Mouse (Mus musculus) neural tube, embryonic 12.5 days (tissue): Measurements from ENCODE around the gene Atg2a. TPM values are rescaled to one million over a fixed set of nuclear protein-coding genes. Genes with fewer than 3 reads are reported as not detected.

Experiments used
- ATAC-seq: fragments of 200-750 bp; cut with Nextera tagmentation; 2 replicates; pipeline ENCODE4 v1.8.0; 2017; ENCODE audit warnings: low read depth, mild to moderate bottlenecking, moderate TSS enrichment, moderate library complexity; ENCODE audit not compliant: low FRiP score
- H3K27ac ChIP-seq: fragments of 300-500 bp; sonication (generic); 2 replicates; pipeline ENCODE4 v1.5.1; 2016
- H3K27me3 ChIP-seq: fragments of 300-500 bp; sonication (generic); replicated peaks from 2 replicates; pipeline ENCODE4 v1.6.1; 2016; ENCODE audit warnings: mild to moderate bottlenecking
- H3K36me3 ChIP-seq: fragments of 300-500 bp; sonication (generic); 2 replicates; pipeline ENCODE4 v1.6.1; 2016; ENCODE audit warnings: mild to moderate bottlenecking
- H3K4me1 ChIP-seq: fragments of 300-500 bp; sonication (generic); 2 replicates; pipeline ENCODE4 v1.6.1; 2016
- H3K4me2 ChIP-seq: fragments of 300-500 bp; sonication (generic); replicated peaks from 2 replicates; pipeline ENCODE4 v1.6.1; 2016; ENCODE audit warnings: mild to moderate bottlenecking
- H3K4me3 ChIP-seq: fragments of 300-500 bp; sonication (generic); 2 replicates; pipeline ENCODE4 v1.5.1; 2016
- H3K9ac ChIP-seq: fragments of 300-500 bp; sonication (generic); 2 replicates; pipeline ENCODE4 v1.6.1; 2016; ENCODE audit warnings: mild to moderate bottlenecking
- H3K9me3 ChIP-seq: fragments of 300-500 bp; sonication (generic); 2 replicates; pipeline ENCODE4 v1.6.1; 2016; ENCODE audit warnings: mild to moderate bottlenecking
- WGBS: fragments of 180-500 bp; shearing (Covaris S2); methylation state at CpG from one replicate; pipeline ENCODE4 v1.1.7; 2016; 5-methylcytosine and 5-hydroxymethylcytosine counted together
- polyA plus RNA-seq: library from polyadenylated mRNA; unstranded; fragments of >200 nt; fragmentation: Nextera tagmentation; extraction: Ambion mirVana; gene quantifications from 2 replicates; pipeline ENCODE4 v1.2.1, GENCODE M21; 2016

The Atg2a gene
- polyA plus RNA-seq, 1 experiment from 2014 or later, result 14.7 TPM

- Histone ChIP-seq H3K4me1 (peaks cover 3% of the 10 kb centered on the region), H3K27ac (no peak overlapping the region), H3K4me2 (no peak overlapping the region), H3K27me3 (peaks cover 7% of the 10 kb centered on the region; the same call in 1 of the 2 replicates), H3K9me3 (no peaks in the 10 kb centered on the region), H3K9ac (no peak overlapping the region), H3K36me3 (no peaks in the 10 kb centered on the region), H3K4me3 (no peak overlapping the region)
- no peak for ATAC-seq
- 32% methylated on average over 8 of the region's 8 CpGs for WGBS
Measured at GRCm38 (mm10) chr19:6271206-6271605, 29.7 kb downstream of the Atg2a start.

GRCm38 (mm10) chr19:6272053-6272452, 30.6 kb downstream of the Atg2a start:
- peaks cover 7% of the 10 kb centered on the region; the same call in 1 of the 2 replicates for H3K27me3 ChIP-seq
- no peaks in the 10 kb centered on the region for H3K9me3 ChIP-seq
- WGBS, result 70% methylated on average over 7 of the region's 7 CpGs
- no peak overlapping the region for H3K27ac ChIP-seq
- ATAC-seq, result no peak
- H3K4me3 ChIP-seq, result no peak overlapping the region
- no peak overlapping the region for H3K9ac ChIP-seq
- no peak overlapping the region for H3K4me2 ChIP-seq
- H3K4me1 ChIP-seq, result peaks cover 3% of the 10 kb centered on the region
- no peaks in the 10 kb centered on the region for H3K36me3 ChIP-seq

GRCm38 (mm10) chr19:6272738-6273137, 31.3 kb downstream of the Atg2a start:
- Histone ChIP-seq H3K9ac (no peak overlapping the region), H3K27ac (no peak overlapping the region), H3K36me3 (no peaks in the 10 kb centered on the region), H3K27me3 (peaks cover 7% of the 10 kb centered on the region; the same call in 1 of the 2 replicates), H3K4me2 (no peak overlapping the region), H3K4me3 (no peak overlapping the region), H3K9me3 (no peaks in the 10 kb centered on the region), H3K4me1 (peaks cover 7% of the 10 kb centered on the region)
- ATAC-seq, result no peak
- 87% methylated on average over 4 of the region's 4 CpGs for WGBS

GRCm38 (mm10) chr19:6273592-6273991, 32.1 kb downstream of the Atg2a start:
- H3K27me3 ChIP-seq, result peaks cover 7% of the 10 kb centered on the region; the same call in 1 of the 2 replicates
- no peaks in the 10 kb centered on the region for H3K36me3 ChIP-seq
- H3K9ac ChIP-seq, result no peak overlapping the region
- no peak overlapping the region for H3K4me3 ChIP-seq
- no peak overlapping the region for H3K4me2 ChIP-seq
- H3K27ac ChIP-seq, result no peak overlapping the region
- no peaks in the 10 kb centered on the region for H3K9me3 ChIP-seq
- 79% methylated on average over 4 of the region's 4 CpGs for WGBS
- H3K4me1 ChIP-seq, result peaks cover 16% of the 10 kb centered on the region
- no peak for ATAC-seq

GRCm38 (mm10) chr19:6273998-6274608, 32.6 kb downstream of the Atg2a start:
- H3K27ac ChIP-seq, result no peak overlapping the region
- H3K27me3 ChIP-seq, result peaks cover 7% of the 10 kb centered on the region; the same call in 1 of the 2 replicates
- H3K4me2 ChIP-seq, result no peak overlapping the region
- H3K9ac ChIP-seq, result no peak overlapping the region
- H3K4me1 ChIP-seq, result peaks cover 21% of the 10 kb centered on the region
- ATAC-seq, result no peak
- 89% methylated on average over 13 of the region's 13 CpGs for WGBS
- H3K9me3 ChIP-seq, result no peaks in the 10 kb centered on the region
- no peak overlapping the region for H3K4me3 ChIP-seq
- no peaks in the 10 kb centered on the region for H3K36me3 ChIP-seq

- no peaks in the 10 kb centered on the region for H3K9me3 ChIP-seq
- WGBS, result 7% methylated on average over 15 of the region's 15 CpGs
- H3K36me3 ChIP-seq, result peaks cover 8% of the 10 kb centered on the region; the same call in 1 of the 2 replicates
- H3K4me3 ChIP-seq, result peak overlapping the region; percentile 86
- H3K4me2 ChIP-seq, result peak overlapping the region; percentile 88
- H3K4me1 ChIP-seq, result peaks cover 32% of the 10 kb centered on the region
- 0 out of 2 replicates have a peak overlapping the region, but pooled peaks have one; percentile 3 for H3K27ac ChIP-seq
- H3K9ac ChIP-seq, result peak overlapping the region; percentile 52
- ATAC-seq, result no peak
- peaks cover 5% of the 10 kb centered on the region; the same call in 1 of the 2 replicates for H3K27me3 ChIP-seq
Measured at GRCm38 (mm10) chr19:6275740-6276389, 34.4 kb downstream of the Atg2a start.

GRCm38 (mm10) chr19:6276426-6277421, 35.3 kb downstream of the Atg2a start, which contains the start of gene Ehd1:
Ehd1 (plus strand) TSS chr19:6276725.
- peak within 1 kb of the TSS; percentile 50 for H3K27ac ChIP-seq
- no peaks in the 10 kb centered on the region for H3K9me3 ChIP-seq
- peak within 1 kb of the TSS; percentile 86 for H3K4me3 ChIP-seq
- H3K36me3 ChIP-seq, result peaks cover 17% of the 10 kb centered on the region; the same call in 1 of the 2 replicates
- no peaks in the 10 kb centered on the region for H3K27me3 ChIP-seq
- peak; percentile 94 for ATAC-seq
- H3K9ac ChIP-seq, result peak within 1 kb of the TSS; percentile 87
- H3K4me2 ChIP-seq, result peak within 1 kb of the TSS; percentile 88
- peaks cover 32% of the 10 kb centered on the region for H3K4me1 ChIP-seq
- WGBS, result under 1% methylated on average over 106 of the region's 106 CpGs

- 4% methylated on average over 10 of the region's 10 CpGs for WGBS
- Histone ChIP-seq H3K27ac (no peak overlapping the region), H3K4me1 (peaks cover 32% of the 10 kb centered on the region)
Measured at GRCm38 (mm10) chr19:6277661-6278438, 36.4 kb downstream of the Atg2a start.

GRCm38 (mm10) chr19:6278439-6279073, 37.1 kb downstream of the Atg2a start:
- Histone ChIP-seq H3K9ac (peak overlapping the region; percentile 87), H3K27ac (no peak overlapping the region), H3K36me3 (peaks cover 35% of the 10 kb centered on the region), H3K4me3 (peak overlapping the region; percentile 86), H3K4me1 (peaks cover 32% of the 10 kb centered on the region), H3K27me3 (no peaks in the 10 kb centered on the region), H3K9me3 (no peaks in the 10 kb centered on the region), H3K4me2 (peak overlapping the region; percentile 88)
- 35% methylated on average over 6 of the region's 6 CpGs for WGBS
- ATAC-seq, result no peak

More at GRCm38 (mm10) chr19:6277661-6278438, 36.4 kb downstream of the Atg2a start:
- peak overlapping the region; percentile 88 for H3K4me2 ChIP-seq
- no peak for ATAC-seq
- H3K9ac ChIP-seq, result peak overlapping the region; percentile 87
- no peaks in the 10 kb centered on the region for H3K9me3 ChIP-seq
- H3K36me3 ChIP-seq, result peaks cover 28% of the 10 kb centered on the region
- peak overlapping the region; percentile 86 for H3K4me3 ChIP-seq
- H3K27me3 ChIP-seq, result no peaks in the 10 kb centered on the region

- 81% methylated on average over 6 of the region's 6 CpGs for WGBS
- no peak for ATAC-seq
- H3K36me3 ChIP-seq, result peaks cover 46% of the 10 kb centered on the region
- peak overlapping the region; percentile 88 for H3K4me2 ChIP-seq
- no peaks in the 10 kb centered on the region for H3K27me3 ChIP-seq
- peak overlapping the region; percentile 87 for H3K9ac ChIP-seq
- H3K4me3 ChIP-seq, result peak overlapping the region; percentile 86
- no peaks in the 10 kb centered on the region for H3K9me3 ChIP-seq
- H3K4me1 ChIP-seq, result peaks cover 32% of the 10 kb centered on the region
- no peak overlapping the region for H3K27ac ChIP-seq
Measured at GRCm38 (mm10) chr19:6279481-6280144, 38.1 kb downstream of the Atg2a start.
